Mouse (Mus musculus): Measurements from ENCODE around the gene Bcl2l10. TPM values are rescaled to one million over a fixed set of nuclear protein-coding genes. Genes with fewer than 3 reads are reported as not detected.

The Bcl2l10 gene
- total RNA-seq, 2 experiments from 2014 or later = 0.36 TPM; not detected in 1

DNA sequence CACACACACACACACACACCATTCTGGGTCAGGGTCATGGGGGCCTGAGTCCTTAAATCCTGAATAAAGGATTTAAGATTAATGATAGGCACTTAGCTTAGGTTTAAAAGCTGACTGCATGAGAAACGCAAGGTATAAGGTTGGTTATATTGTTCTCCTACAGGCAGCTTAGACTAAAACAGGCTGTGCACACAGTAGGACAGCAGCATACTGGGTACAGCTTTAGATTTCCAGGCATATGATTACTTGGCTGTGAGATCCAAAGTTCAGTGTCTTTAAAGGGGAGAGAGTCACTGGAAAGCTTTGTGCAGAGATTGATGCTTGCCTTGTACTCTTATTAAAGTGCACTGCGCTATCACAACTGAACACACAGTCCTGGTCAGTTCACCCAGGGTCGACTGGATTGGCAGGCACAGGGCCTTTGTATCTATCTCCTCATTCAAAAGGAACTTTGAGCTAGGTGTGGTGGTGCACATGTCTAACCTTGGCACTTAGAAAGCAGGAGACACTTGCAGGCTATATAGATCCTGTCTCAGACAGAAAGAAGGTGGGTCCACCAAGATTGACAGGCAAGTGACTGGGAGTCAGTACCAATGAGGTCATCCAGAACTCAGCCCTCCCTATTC lies 36.9 kb downstream of the Bcl2l10 start:
- DNase-seq (ENCODE audit: low spot score in 2 of 2) = no peak
- intact Hi-C loops (cut with DNase I) = no loop called here

- intact Hi-C loops (cut with DNase I) = no loop called here
These were observed 37.8 kb downstream of the Bcl2l10 start for GRCm38 (mm10) chr9:75385218-75385974.

DNA sequence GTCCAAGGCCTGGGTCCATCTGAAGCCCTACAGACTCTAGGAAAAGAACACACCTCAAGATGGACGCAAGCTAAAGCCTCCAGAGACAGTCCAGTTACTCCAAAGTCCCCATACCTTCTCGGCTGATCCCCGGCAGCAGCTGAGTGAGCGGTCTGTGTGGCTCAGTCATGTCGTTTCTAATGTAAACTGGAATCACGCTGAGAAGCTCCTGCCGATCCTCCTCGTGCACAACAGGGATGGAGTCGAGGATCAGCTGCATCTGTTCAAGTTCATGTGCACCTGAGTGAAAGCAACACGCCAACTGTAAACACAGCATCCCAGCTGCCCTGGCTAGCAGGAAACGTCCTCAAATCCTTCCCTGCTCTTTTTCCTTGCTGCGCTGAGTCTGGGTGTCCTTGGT lies 45.7 kb downstream of the Bcl2l10 start:
- intact Hi-C loops (cut with DNase I) = no loop called here
- no peak for DNase-seq (ENCODE audit: low spot score in 2 of 2)

More at GRCm38 (mm10) chr9:75385218-75385974, 37.8 kb downstream of the Bcl2l10 start:
- no peak for DNase-seq (ENCODE audit: low spot score in 2 of 2)

- intact Hi-C loops (cut with DNase I) = no loop called here
- DNase-seq (ENCODE audit: low spot score in 2 of 2) = no peak
These were observed 48.4 kb downstream of the Bcl2l10 start for GRCm38 (mm10) chr9:75395971-75396370.

DNA sequence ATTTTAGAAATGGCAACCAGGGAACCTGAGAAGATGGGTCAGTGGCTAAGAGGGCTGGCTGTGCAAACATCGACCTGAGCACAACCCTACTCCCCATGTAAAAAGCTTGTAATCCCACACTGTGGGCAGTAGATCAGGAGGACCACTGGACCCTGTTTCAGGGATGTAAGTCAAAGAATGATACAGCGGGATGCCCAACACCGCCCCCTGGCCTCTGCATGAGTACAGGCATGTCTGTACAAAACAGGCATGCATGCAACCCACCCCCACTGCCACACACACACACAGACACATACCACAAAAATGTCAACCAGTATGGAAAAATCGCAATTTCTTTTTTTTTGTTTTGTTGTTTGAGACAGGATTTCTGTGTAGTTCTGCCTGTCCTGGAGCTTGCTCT lies 51.5 kb downstream of the Bcl2l10 start:
- intact Hi-C loops (cut with DNase I) = no loop called here
- DNase-seq (ENCODE audit: low spot score in 2 of 2) = no peak

- DNase-seq (ENCODE audit: low spot score in 2 of 2) = no peak
- intact Hi-C loops (cut with DNase I) = no loop called here
These were observed 53.1 kb downstream of the Bcl2l10 start for GRCm38 (mm10) chr9:75400639-75401038.

Other genes with a start within 250 kb of the Bcl2l10 start
- gene Myo5c, start 115.7 kb upstream of the Bcl2l10 start, total RNA-seq (2021) = 1 to 10 TPM; 1.9 to 4.0 TPM
- 100 to 1,000 TPM; 134 to 140 TPM for gene Gnb5, start 41.5 kb upstream of the Bcl2l10 start, total RNA-seq (2021)
- 10 to 100 TPM; 74.9 to 87.9 TPM for gene Mapk6, start 62.2 kb downstream of the Bcl2l10 start, total RNA-seq (2021)
- 10 to 100 TPM; 27.9 to 29.4 TPM for gene Leo1, start 93.8 kb downstream of the Bcl2l10 start, total RNA-seq (2021)
- 10 to 100 TPM; 59.0 to 64.9 TPM for gene Tmod3, start 211.9 kb downstream of the Bcl2l10 start, total RNA-seq (2021)

Data from left cerebral cortex, postnatal 14 days (tissue).